16 mouse cellular contexts compared by ENCODE assay signal in the genomic region with DNA sequence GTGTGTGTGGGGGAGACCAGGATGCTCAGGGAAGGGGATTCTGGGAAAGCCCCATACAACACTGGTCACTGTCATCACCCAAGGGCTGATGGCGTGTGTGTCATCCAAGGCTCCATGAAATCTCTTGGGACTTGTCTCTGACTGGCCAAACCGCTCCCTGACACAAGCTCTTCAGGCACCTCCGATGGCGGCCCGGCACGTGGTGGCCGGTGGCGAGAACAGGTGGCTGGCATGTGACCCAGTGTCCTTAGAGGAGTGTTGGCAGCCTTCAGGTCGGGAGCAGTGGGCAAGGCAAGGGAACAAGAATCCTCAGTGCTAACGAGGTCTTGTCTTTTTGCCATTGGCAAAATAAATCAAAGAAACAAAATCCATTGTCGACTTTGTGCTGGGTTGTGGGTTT.
"Had no signal": no experiment of that assay in that cellular context is flagged by ENCODE, and none has a peak within 500 bp of the region (broad histone marks: within the 10 kb centered on the region; RNA-seq: fewer than 3 reads in every experiment).

No protein-coding gene starts in this region.

- H3K4me3 ChIP-seq: layer of hippocampus, adult 2 months; limb, embryonic 13.5 days; liver, embryonic 15.5 days; neural tube, embryonic 13.5 days had no signal

- H3K4me1 ChIP-seq: limb, embryonic 13.5 days; neural tube, embryonic 13.5 days had no signal

- H3K9ac ChIP-seq: limb, embryonic 13.5 days; liver, embryonic 15.5 days; neural tube, embryonic 13.5 days had no signal

- H3K4me2 ChIP-seq: limb, embryonic 13.5 days; liver, embryonic 15.5 days; neural tube, embryonic 13.5 days had no signal

- ATAC-seq: lung, postnatal 0 days had no signal

- DNase-seq: kidney, adult 9 months; kidney, postnatal 10 days; kidney, postnatal 4 days; left cerebral cortex, postnatal 4 days; lung, adult 2 months; lung, postnatal 36 days; midbrain, embryonic 14.5 days; retina, postnatal 1 day; thymus, adult 18-20 months; thymus, postnatal 14 days had no signal

- H3K9me3 ChIP-seq: limb, embryonic 13.5 days; liver, embryonic 15.5 days; neural tube, embryonic 13.5 days had no signal

- H3K27me3 ChIP-seq: limb, embryonic 13.5 days; liver, embryonic 15.5 days; neural tube, embryonic 13.5 days had no signal

- H3K27ac ChIP-seq: layer of hippocampus, adult 2 months; limb, embryonic 13.5 days; liver, embryonic 15.5 days; neural tube, embryonic 13.5 days; stomach, postnatal 0 days had no signal
